Mouse (Mus musculus) olfactory bulb, adult 2 months (tissue): Measurements from ENCODE around the gene Rc3h1.

Source experiments
- CTCF ChIP-seq: fragments of 200-500 bp; IDR thresholded peaks from 2 replicates; pipeline ENCODE4 v1.5.1; 2012; ENCODE audit warnings: low read depth, mild to moderate bottlenecking, low read length, moderate library complexity; ENCODE audit not compliant: insufficient read depth
- POLR2A ChIP-seq: fragments of 200-500 bp; IDR thresholded peaks from 2 replicates; pipeline ENCODE4 v1.6.1; 2012; ENCODE audit warnings: mild to moderate bottlenecking, low read depth, low read length, moderate library complexity; ENCODE audit not compliant: insufficient read depth

- TF ChIP-seq POLR2A (no peak), CTCF (no peak)
Measured at GRCm38 (mm10) chr1:160931320-160931719, 25.1 kb downstream of the Rc3h1 start.
